Mouse (Mus musculus): ENCODE data around the gene Olfr895. TPM values are rescaled to one million over a fixed set of nuclear protein-coding genes. Genes with fewer than 3 reads are reported as not detected.

Olfr895 gene
- not detected in 2 replicates for polyA plus RNA-seq (2014; fragmentation: Nextera tagmentation; extraction: Ambion mirVana)

DNA sequence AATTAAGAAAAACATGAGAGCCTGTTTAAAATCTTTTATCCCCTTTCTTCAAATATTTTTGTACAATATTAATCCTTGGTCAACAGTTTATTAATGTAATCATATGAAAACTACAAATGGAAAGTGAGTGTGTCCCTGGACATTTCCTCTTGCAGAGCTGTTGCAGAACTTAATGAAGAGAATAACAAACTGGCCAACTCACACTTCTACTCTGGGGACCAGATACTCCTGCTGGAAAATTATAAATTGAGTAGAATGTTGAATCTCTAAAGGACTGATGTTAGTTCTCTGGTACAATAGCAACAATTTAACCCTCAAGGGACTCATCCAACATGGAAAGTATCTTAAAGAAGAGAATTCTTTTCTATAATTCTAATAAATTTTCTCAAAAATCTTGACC is at the start of gene Olfr895:
Olfr895 (plus strand) TSS at position 301 of the 400 bp plus-strand sequence.
- Histone ChIP-seq H3K4me1 (ENCODE audit: control insufficient read depth in 2 of 2, insufficient read depth in 2 of 2, low read length in 2 of 2) (no peaks in the 10 kb centered on the region), H3K9me3 (ENCODE audit: control insufficient read depth, low read length) (no peaks in the 10 kb centered on the region), H3K4me3 (ENCODE audit: control insufficient read depth in 1 of 2, insufficient read depth in 1 of 2, low read depth in 1 of 2, low read length in 2 of 2) (no peak within 1 kb of the TSS), H3K36me3 (ENCODE audit: control insufficient read depth, insufficient read depth, low read length) (no peaks in the 10 kb centered on the region), H3K27me3 (ENCODE audit: control insufficient read depth, insufficient read depth, low read length) (no peaks in the 10 kb centered on the region), H3K4me2 (ENCODE audit: low read length) (no peak within 1 kb of the TSS), H3K9ac (ENCODE audit: low read length) (no peak within 1 kb of the TSS), H3K27ac (replicated peaks in 1 of 2; ENCODE audit: control insufficient read depth in 1 of 2, insufficient read depth in 1 of 2, low read depth in 2 of 2, low read length in 2 of 2) (no peak within 1 kb of the TSS)
- no peak for ATAC-seq (ENCODE audit: insufficient number of reproducible peaks, insufficient read depth, low FRiP score, low read depth)

DNA sequence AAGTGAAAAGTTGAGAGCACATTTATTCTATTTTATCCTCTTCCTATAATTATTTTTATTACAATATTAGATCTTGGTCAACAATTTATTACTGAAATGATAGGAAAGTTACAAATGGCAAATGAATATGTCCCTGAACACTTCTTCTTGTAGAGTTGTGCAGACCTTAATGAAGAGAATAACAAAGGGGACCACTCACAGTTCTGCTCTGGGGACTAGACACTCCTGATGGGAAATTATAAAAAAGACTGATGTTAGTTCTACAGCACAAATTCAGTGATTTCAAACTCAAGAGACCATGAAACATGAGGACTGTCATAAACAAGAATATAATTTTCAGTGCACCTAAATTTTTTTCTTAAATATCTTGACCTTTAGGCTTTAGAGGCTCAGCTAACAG is 15.2 kb upstream of the Olfr895 start, which contains the start of gene Olfr143:
Olfr143 (plus strand) TSS at position 301 of the 400 bp plus-strand sequence.
- Histone ChIP-seq H3K9me3 (ENCODE audit: control insufficient read depth, low read length) (no peaks in the 10 kb centered on the region), H3K4me3 (ENCODE audit: control insufficient read depth in 1 of 2, insufficient read depth in 1 of 2, low read depth in 1 of 2, low read length in 2 of 2) (no peak within 1 kb of the TSS), H3K36me3 (ENCODE audit: control insufficient read depth, insufficient read depth, low read length) (no peaks in the 10 kb centered on the region), H3K4me1 (ENCODE audit: control insufficient read depth in 2 of 2, insufficient read depth in 2 of 2, low read length in 2 of 2) (no peaks in the 10 kb centered on the region), H3K27ac (replicated peaks in 1 of 2; ENCODE audit: control insufficient read depth in 1 of 2, insufficient read depth in 1 of 2, low read depth in 2 of 2, low read length in 2 of 2) (no peak within 1 kb of the TSS), H3K9ac (ENCODE audit: low read length) (no peak within 1 kb of the TSS), H3K27me3 (ENCODE audit: control insufficient read depth, insufficient read depth, low read length) (no peaks in the 10 kb centered on the region), H3K4me2 (ENCODE audit: low read length) (no peak within 1 kb of the TSS)
- no peak for ATAC-seq (ENCODE audit: insufficient number of reproducible peaks, insufficient read depth, low FRiP score, low read depth)

DNA sequence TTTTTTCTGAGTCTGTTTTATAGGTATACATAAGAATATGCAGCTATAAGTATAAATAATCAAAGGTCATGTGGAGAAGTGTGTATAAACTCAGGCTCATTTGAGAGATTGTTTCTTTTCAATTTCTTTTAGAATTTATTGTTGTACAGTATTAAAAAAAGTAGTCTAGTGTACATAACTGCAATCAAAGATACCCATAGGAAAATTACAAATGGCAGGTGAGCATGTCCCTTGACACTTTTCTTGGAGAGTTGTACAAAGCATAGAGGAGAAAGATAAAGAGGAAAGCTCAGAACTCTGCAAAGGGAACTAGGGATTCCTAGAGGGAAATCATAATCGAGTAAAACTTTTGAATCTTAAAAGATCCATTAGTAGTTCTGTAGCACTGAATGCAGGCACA is 23.2 kb downstream of the Olfr895 start, which contains the start of gene Olfr896-ps1:
Olfr896-ps1 (plus strand) TSS at position 301 of the 400 bp plus-strand sequence.
- Histone ChIP-seq H3K27me3 (ENCODE audit: control insufficient read depth, insufficient read depth, low read length) (no peaks in the 10 kb centered on the region), H3K4me2 (ENCODE audit: low read length) (no peak within 1 kb of the TSS), H3K27ac (replicated peaks in 1 of 2; ENCODE audit: control insufficient read depth in 1 of 2, insufficient read depth in 1 of 2, low read depth in 2 of 2, low read length in 2 of 2) (no peak within 1 kb of the TSS), H3K9me3 (ENCODE audit: control insufficient read depth, low read length) (no peaks in the 10 kb centered on the region), H3K4me3 (ENCODE audit: control insufficient read depth in 1 of 2, insufficient read depth in 1 of 2, low read depth in 1 of 2, low read length in 2 of 2) (no peak within 1 kb of the TSS), H3K36me3 (ENCODE audit: control insufficient read depth, insufficient read depth, low read length) (no peaks in the 10 kb centered on the region), H3K9ac (ENCODE audit: low read length) (no peak within 1 kb of the TSS), H3K4me1 (ENCODE audit: control insufficient read depth in 2 of 2, insufficient read depth in 2 of 2, low read length in 2 of 2) (no peaks in the 10 kb centered on the region)
- WGBS, result 68% methylated on average over 1 of the region's 1 CpGs
- ATAC-seq (ENCODE audit: insufficient number of reproducible peaks, insufficient read depth, low FRiP score, low read depth), result no peak

Other genes with a start within 250 kb of the Olfr895 start
- not detected in 2 replicates for gene Olfr883, start 242.0 kb upstream of the Olfr895 start, polyA plus RNA-seq (2014; fragmentation: Nextera tagmentation; extraction: Ambion mirVana)
- not detected in 2 replicates for gene Olfr884, start 221.3 kb upstream of the Olfr895 start, polyA plus RNA-seq (2014; fragmentation: Nextera tagmentation; extraction: Ambion mirVana)
- gene Olfr885, start 206.5 kb upstream of the Olfr895 start, polyA plus RNA-seq (2014; fragmentation: Nextera tagmentation; extraction: Ambion mirVana), result not detected in 2 replicates
- gene Olfr887, start 183.8 kb upstream of the Olfr895 start, polyA plus RNA-seq (2014; fragmentation: Nextera tagmentation; extraction: Ambion mirVana), result not detected in 2 replicates
- gene Olfr888, start 159.7 kb upstream of the Olfr895 start, polyA plus RNA-seq (2014; fragmentation: Nextera tagmentation; extraction: Ambion mirVana), result not detected in 2 replicates
- not detected in 2 replicates for gene Olfr889, start 152.7 kb upstream of the Olfr895 start, polyA plus RNA-seq (2014; fragmentation: Nextera tagmentation; extraction: Ambion mirVana)
- gene Olfr890, start 125.3 kb upstream of the Olfr895 start, polyA plus RNA-seq (2014; fragmentation: Nextera tagmentation; extraction: Ambion mirVana), result not detected in 2 replicates
- gene Olfr891, start 87.0 kb upstream of the Olfr895 start, polyA plus RNA-seq (2014; fragmentation: Nextera tagmentation; extraction: Ambion mirVana), result not detected in 2 replicates
- gene Olfr893, start 59.5 kb upstream of the Olfr895 start, polyA plus RNA-seq (2014; fragmentation: Nextera tagmentation; extraction: Ambion mirVana), result not detected in 2 replicates
- not detected in 2 replicates for gene Olfr894, start 49.8 kb upstream of the Olfr895 start, polyA plus RNA-seq (2014; fragmentation: Nextera tagmentation; extraction: Ambion mirVana)
- gene Olfr143, start 15.1 kb upstream of the Olfr895 start, polyA plus RNA-seq (2014; fragmentation: Nextera tagmentation; extraction: Ambion mirVana), result not detected in 2 replicates
- not detected in 2 replicates for gene Olfr896-ps1, start 23.3 kb downstream of the Olfr895 start, polyA plus RNA-seq (2014; fragmentation: Nextera tagmentation; extraction: Ambion mirVana)
- gene Olfr25, start 61.2 kb downstream of the Olfr895 start, polyA plus RNA-seq (2014; fragmentation: Nextera tagmentation; extraction: Ambion mirVana), result not detected in 2 replicates
- gene Olfr898, start 80.6 kb downstream of the Olfr895 start, polyA plus RNA-seq (2014; fragmentation: Nextera tagmentation; extraction: Ambion mirVana), result not detected in 2 replicates
- gene Olfr250, start 99.0 kb downstream of the Olfr895 start, polyA plus RNA-seq (2014; fragmentation: Nextera tagmentation; extraction: Ambion mirVana), result not detected in 2 replicates
- not detected in 2 replicates for gene Olfr251, start 109.2 kb downstream of the Olfr895 start, polyA plus RNA-seq (2014; fragmentation: Nextera tagmentation; extraction: Ambion mirVana)
- gene Olfr147, start 133.8 kb downstream of the Olfr895 start, polyA plus RNA-seq (2014; fragmentation: Nextera tagmentation; extraction: Ambion mirVana), result not detected in 2 replicates
- not detected in 2 replicates for gene Olfr901, start 161.6 kb downstream of the Olfr895 start, polyA plus RNA-seq (2014; fragmentation: Nextera tagmentation; extraction: Ambion mirVana)
- gene Olfr902, start 179.8 kb downstream of the Olfr895 start, polyA plus RNA-seq (2014; fragmentation: Nextera tagmentation; extraction: Ambion mirVana), result not detected in 2 replicates
- gene Olfr904, start 195.3 kb downstream of the Olfr895 start, polyA plus RNA-seq (2014; fragmentation: Nextera tagmentation; extraction: Ambion mirVana), result not detected in 2 replicates
- gene Olfr905, start 203.3 kb downstream of the Olfr895 start, polyA plus RNA-seq (2014; fragmentation: Nextera tagmentation; extraction: Ambion mirVana), result not detected in 2 replicates
- not detected in 2 replicates for gene Olfr906, start 219.2 kb downstream of the Olfr895 start, polyA plus RNA-seq (2014; fragmentation: Nextera tagmentation; extraction: Ambion mirVana)
- not detected in 2 replicates for gene Olfr907, start 227.9 kb downstream of the Olfr895 start, polyA plus RNA-seq (2014; fragmentation: Nextera tagmentation; extraction: Ambion mirVana)

Measured in heart, embryonic 14.5 days (tissue).